Mouse (Mus musculus): ENCODE results near the gene Rbms2. TPM values are rescaled to one million over a fixed set of nuclear protein-coding genes. Genes with fewer than 3 reads are reported as not detected.
"Not testable (repeated sequence)": the region's sequence is repeated elsewhere in the genome, so short reads cannot be mapped to it uniquely, and the experiment has no call there.

Rbms2 gene
- total RNA-seq, 1 experiment from 2014 or later, result 6.9 TPM

DNA sequence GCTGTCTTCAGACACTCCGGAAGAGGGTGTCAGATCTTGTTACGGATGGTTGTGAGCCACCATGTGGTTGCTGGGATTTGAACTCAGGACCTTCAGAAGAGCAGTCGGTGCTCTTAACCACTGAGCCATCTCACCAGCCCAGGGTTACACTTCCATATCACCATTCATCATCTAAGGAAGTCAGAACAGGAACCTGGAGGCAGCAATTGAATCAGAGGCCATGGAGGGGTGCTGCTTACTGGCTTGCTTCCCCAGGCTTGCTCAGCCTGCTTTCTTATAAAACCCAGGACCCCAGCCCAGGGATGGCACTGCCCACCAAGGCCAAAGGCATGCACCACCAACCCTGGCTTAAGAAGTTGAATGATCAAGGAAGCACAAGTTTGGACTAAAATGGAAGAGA is 14.4 kb downstream of the Rbms2 start:
- ATAC-seq (replicated peaks in 1 of 2; ENCODE audit: insufficient read depth in 1 of 2, low FRiP score in 2 of 2, low TSS enrichment in 1 of 2, low read depth in 1 of 2, poor library complexity in 2 of 2, severe bottlenecking in 2 of 2), result not testable (repeated sequence)

GRCm38 (mm10) chr10:128153978-128154377 is 26.1 kb downstream of the Rbms2 start:
- ATAC-seq (replicated peaks in 1 of 2; ENCODE audit: insufficient read depth in 1 of 2, low FRiP score in 2 of 2, low TSS enrichment in 1 of 2, low read depth in 1 of 2, poor library complexity in 2 of 2, severe bottlenecking in 2 of 2), result no peak

GRCm38 (mm10) chr10:128150941-128151340 is 29.2 kb downstream of the Rbms2 start:
- ATAC-seq (replicated peaks in 1 of 2; ENCODE audit: insufficient read depth in 1 of 2, low FRiP score in 2 of 2, low TSS enrichment in 1 of 2, low read depth in 1 of 2, poor library complexity in 2 of 2, severe bottlenecking in 2 of 2), result no peak

GRCm38 (mm10) chr10:128149592-128149991 is 30.5 kb downstream of the Rbms2 start:
- ATAC-seq (replicated peaks in 1 of 2; ENCODE audit: insufficient read depth in 1 of 2, low FRiP score in 2 of 2, low TSS enrichment in 1 of 2, low read depth in 1 of 2, poor library complexity in 2 of 2, severe bottlenecking in 2 of 2), result peak; percentile 95 to 98

DNA sequence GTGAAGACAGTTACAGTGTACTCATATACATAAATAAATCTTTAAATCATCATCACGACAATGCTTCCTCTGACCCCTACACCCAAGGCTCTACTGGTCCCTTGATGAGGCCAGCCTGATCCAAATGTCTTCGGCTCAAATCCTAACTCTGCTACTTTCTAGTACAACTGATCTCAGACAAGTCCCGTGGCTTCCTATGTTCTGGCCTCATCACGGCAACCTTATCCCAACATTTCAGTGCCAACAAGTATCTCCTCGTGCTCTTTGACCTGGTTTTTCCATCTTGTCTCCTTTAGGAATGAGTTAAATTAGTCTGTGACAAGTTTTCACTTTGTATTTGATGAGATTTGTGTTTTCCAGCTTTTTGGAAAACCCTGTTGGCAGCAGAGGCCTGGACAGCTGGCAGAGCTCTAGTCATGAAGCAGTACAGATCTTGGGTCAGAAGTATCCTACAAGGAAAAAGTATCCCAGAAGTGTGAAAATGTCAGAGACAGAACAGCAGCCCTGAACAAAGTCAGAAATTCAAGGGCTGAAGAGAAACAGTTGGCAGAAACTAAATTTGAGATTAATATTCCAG is 31.2 kb downstream of the Rbms2 start:
- no peak for ATAC-seq (replicated peaks in 1 of 2; ENCODE audit: insufficient read depth in 1 of 2, low FRiP score in 2 of 2, low TSS enrichment in 1 of 2, low read depth in 1 of 2, poor library complexity in 2 of 2, severe bottlenecking in 2 of 2)

GRCm38 (mm10) chr10:128144961-128145360 is 35.1 kb downstream of the Rbms2 start:
- ATAC-seq (replicated peaks in 1 of 2; ENCODE audit: insufficient read depth in 1 of 2, low FRiP score in 2 of 2, low TSS enrichment in 1 of 2, low read depth in 1 of 2, poor library complexity in 2 of 2, severe bottlenecking in 2 of 2), result no peak

- ATAC-seq (replicated peaks in 1 of 2; ENCODE audit: insufficient read depth in 1 of 2, low FRiP score in 2 of 2, low TSS enrichment in 1 of 2, low read depth in 1 of 2, poor library complexity in 2 of 2, severe bottlenecking in 2 of 2), result no peak
Observed at GRCm38 (mm10) chr10:128143659-128144058, 36.4 kb downstream of the Rbms2 start.

DNA sequence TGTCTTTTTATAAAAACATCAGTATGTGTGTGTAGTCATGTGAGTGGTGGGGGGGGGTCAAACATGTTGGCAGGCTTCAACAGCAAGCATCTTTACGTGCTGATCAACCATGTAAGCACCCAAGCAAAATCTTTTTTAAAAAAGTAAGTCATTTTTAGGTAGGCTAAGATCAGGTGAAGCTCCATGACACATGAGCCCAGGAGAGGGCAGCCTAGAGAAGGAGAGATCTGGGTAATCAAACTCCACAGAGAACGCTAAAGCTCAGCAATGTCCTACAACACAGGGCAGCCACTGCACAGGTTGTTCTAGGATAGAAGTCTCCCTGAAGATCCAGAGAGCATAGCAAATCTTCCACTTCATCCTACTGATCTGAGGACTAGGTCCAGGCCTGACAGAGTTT is 37.9 kb downstream of the Rbms2 start:
- no peak for ATAC-seq (replicated peaks in 1 of 2; ENCODE audit: insufficient read depth in 1 of 2, low FRiP score in 2 of 2, low TSS enrichment in 1 of 2, low read depth in 1 of 2, poor library complexity in 2 of 2, severe bottlenecking in 2 of 2)

DNA sequence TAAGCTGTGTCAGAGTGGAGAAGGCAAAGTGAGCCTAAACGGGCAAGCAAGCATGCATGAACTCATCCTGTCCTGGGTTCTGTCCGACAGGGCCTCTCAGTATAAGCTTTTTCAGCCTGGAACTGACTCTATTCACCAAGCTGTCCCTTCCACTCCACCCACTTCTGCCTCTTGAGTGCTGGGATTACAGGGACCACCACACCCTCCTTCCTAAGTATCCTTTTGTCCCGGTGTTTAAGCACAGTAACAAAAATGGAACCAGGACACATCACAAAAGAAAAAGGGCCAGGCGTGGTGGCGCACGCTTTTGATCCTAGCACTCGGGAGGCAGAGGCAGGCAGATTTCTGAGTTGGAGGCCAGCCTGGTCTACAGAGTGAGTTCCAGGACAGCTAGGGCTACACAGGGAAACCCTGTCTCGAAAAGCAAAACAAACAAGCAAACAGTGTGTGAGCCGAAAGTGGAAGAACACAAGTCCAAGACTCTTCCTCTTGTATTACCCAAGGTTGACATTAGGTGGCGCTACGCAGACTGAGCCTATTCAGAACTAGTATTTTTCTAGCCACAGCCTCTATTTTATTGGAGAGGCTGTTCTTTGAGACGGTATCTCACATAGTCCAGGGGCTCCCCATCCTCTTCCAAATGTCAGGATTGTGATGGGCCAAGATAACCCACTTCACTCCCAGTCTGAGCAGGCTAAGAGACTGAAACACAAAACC is 39.7 kb downstream of the Rbms2 start:
- ATAC-seq (replicated peaks in 1 of 2; ENCODE audit: insufficient read depth in 1 of 2, low FRiP score in 2 of 2, low TSS enrichment in 1 of 2, low read depth in 1 of 2, poor library complexity in 2 of 2, severe bottlenecking in 2 of 2), result peak; percentile 49 to 71; a peak in 2 of 4 replicates

GRCm38 (mm10) chr10:128135374-128135773 is 44.7 kb downstream of the Rbms2 start:
- ATAC-seq (replicated peaks in 1 of 2; ENCODE audit: insufficient read depth in 1 of 2, low FRiP score in 2 of 2, low TSS enrichment in 1 of 2, low read depth in 1 of 2, poor library complexity in 2 of 2, severe bottlenecking in 2 of 2), result no peak

- no peak for ATAC-seq (replicated peaks in 1 of 2; ENCODE audit: insufficient read depth in 1 of 2, low FRiP score in 2 of 2, low TSS enrichment in 1 of 2, low read depth in 1 of 2, poor library complexity in 2 of 2, severe bottlenecking in 2 of 2)
Observed at GRCm38 (mm10) chr10:128133650-128134332, 46.3 kb downstream of the Rbms2 start.

- ATAC-seq (replicated peaks in 1 of 2; ENCODE audit: insufficient read depth in 1 of 2, low FRiP score in 2 of 2, low TSS enrichment in 1 of 2, low read depth in 1 of 2, poor library complexity in 2 of 2, severe bottlenecking in 2 of 2), result no peak
Observed at GRCm38 (mm10) chr10:128131812-128132211, 48.3 kb downstream of the Rbms2 start.

- ATAC-seq (replicated peaks in 1 of 2; ENCODE audit: insufficient read depth in 1 of 2, low FRiP score in 2 of 2, low TSS enrichment in 1 of 2, low read depth in 1 of 2, poor library complexity in 2 of 2, severe bottlenecking in 2 of 2), result peak; percentile 42 to 71; a peak in 1 of 4 replicates
Observed at GRCm38 (mm10) chr10:128131297-128131696, 48.8 kb downstream of the Rbms2 start.

DNA sequence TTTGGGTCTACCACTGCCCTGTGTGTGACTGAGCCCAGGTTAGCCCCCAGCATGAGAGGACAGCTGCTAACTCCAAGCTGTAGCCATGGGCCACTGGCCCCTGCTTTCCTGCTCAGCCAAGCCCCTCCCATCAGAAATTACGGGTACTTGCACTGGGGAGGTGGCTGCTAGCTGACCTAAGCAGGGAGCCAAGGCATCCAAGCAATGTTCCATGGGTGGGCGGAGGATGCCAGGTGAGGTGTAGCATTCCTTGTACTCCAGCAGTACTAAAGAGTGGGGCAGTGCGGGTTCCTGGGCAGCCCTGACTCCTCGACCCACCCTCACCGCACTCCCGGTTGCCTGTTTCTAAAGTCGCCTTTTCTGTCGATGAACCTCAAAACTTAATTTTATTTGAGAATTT is 52.0 kb downstream of the Rbms2 start:
- no peak for ATAC-seq (replicated peaks in 1 of 2; ENCODE audit: insufficient read depth in 1 of 2, low FRiP score in 2 of 2, low TSS enrichment in 1 of 2, low read depth in 1 of 2, poor library complexity in 2 of 2, severe bottlenecking in 2 of 2)

GRCm38 (mm10) chr10:128127497-128127896 is 52.6 kb downstream of the Rbms2 start:
- ATAC-seq (replicated peaks in 1 of 2; ENCODE audit: insufficient read depth in 1 of 2, low FRiP score in 2 of 2, low TSS enrichment in 1 of 2, low read depth in 1 of 2, poor library complexity in 2 of 2, severe bottlenecking in 2 of 2), result no peak

GRCm38 (mm10) chr10:128125951-128126350 is 54.1 kb downstream of the Rbms2 start:
- no peak for ATAC-seq (replicated peaks in 1 of 2; ENCODE audit: insufficient read depth in 1 of 2, low FRiP score in 2 of 2, low TSS enrichment in 1 of 2, low read depth in 1 of 2, poor library complexity in 2 of 2, severe bottlenecking in 2 of 2)

GRCm38 (mm10) chr10:128124831-128125230 is 55.3 kb downstream of the Rbms2 start:
- no peak for ATAC-seq (replicated peaks in 1 of 2; ENCODE audit: insufficient read depth in 1 of 2, low FRiP score in 2 of 2, low TSS enrichment in 1 of 2, low read depth in 1 of 2, poor library complexity in 2 of 2, severe bottlenecking in 2 of 2)

GRCm38 (mm10) chr10:128123833-128124232 is 56.3 kb downstream of the Rbms2 start:
- ATAC-seq (replicated peaks in 1 of 2; ENCODE audit: insufficient read depth in 1 of 2, low FRiP score in 2 of 2, low TSS enrichment in 1 of 2, low read depth in 1 of 2, poor library complexity in 2 of 2, severe bottlenecking in 2 of 2), result no peak
